Mouse (Mus musculus) heart, embryonic 16.5 days (tissue): ENCODE results near the gene Tbl1xr1. TPM values are rescaled to one million over a fixed set of nuclear protein-coding genes. Genes with fewer than 3 reads are reported as not detected.
A peak's percentile ranks its signal among the peaks of the same experiment; 100 is the strongest.

Experiments used
- ATAC-seq: fragments of 200-750 bp; cut with Nextera tagmentation; replicated peaks from 2 replicates; pipeline ENCODE4 v1.8.0; 2017; ENCODE audit warnings: moderate number of reproducible peaks; ENCODE audit not compliant: insufficient read depth, low FRiP score; ENCODE audit errors: extremely low read depth
- H3K27ac ChIP-seq: fragments of 300-500 bp; sonication (generic); 2 replicates; pipeline ENCODE4 v1.5.1; 2014; ENCODE audit warnings: mild to moderate bottlenecking, low read length, control low read depth, moderate library complexity
- H3K27me3 ChIP-seq: fragments of 300-500 bp; sonication (generic); 2 replicates; pipeline ENCODE4 v1.6.1; 2014; ENCODE audit warnings: low read length, mixed read lengths; ENCODE audit not compliant: control insufficient read depth, insufficient read depth
- H3K36me3 ChIP-seq: fragments of 300-500 bp; sonication (generic); 2 replicates; pipeline ENCODE4 v1.6.1; 2014; ENCODE audit not compliant: control insufficient read depth, insufficient read depth
- H3K4me1 ChIP-seq: fragments of 300-500 bp; sonication (generic); 2 replicates; pipeline ENCODE4 v1.6.1; 2014; ENCODE audit warnings: low read length, mixed read lengths; ENCODE audit not compliant: control insufficient read depth, insufficient read depth
- H3K4me2 ChIP-seq: fragments of 300-500 bp; sonication (generic); 2 replicates; pipeline ENCODE4 v1.6.1; 2014; ENCODE audit warnings: low read depth, mild to moderate bottlenecking, control low read depth, low read length
- H3K4me3 ChIP-seq: fragments of 300-500 bp; sonication (generic); 2 replicates; pipeline ENCODE4 v1.5.1; 2014; ENCODE audit warnings: mild to moderate bottlenecking, control low read depth, low read length
- H3K9ac ChIP-seq: fragments of 300-500 bp; sonication (generic); 2 replicates; pipeline ENCODE4 v1.6.1; 2014; ENCODE audit warnings: low read length, control low read depth
- H3K9me3 ChIP-seq: fragments of 300-500 bp; sonication (generic); replicated peaks from 2 replicates; pipeline ENCODE4 v1.6.1; 2016; ENCODE audit warnings: low read length; ENCODE audit not compliant: control insufficient read depth
- WGBS: fragments of 180-500 bp; shearing (Covaris S2); extraction: QIAGEN DNeasy Blood & Tissue Kit; methylation state at CpG from one replicate; pipeline ENCODE4 v1.1.7; 2014; 5-methylcytosine and 5-hydroxymethylcytosine counted together
- polyA plus RNA-seq: library from polyadenylated mRNA; unstranded; fragments of >200 nt; fragmentation: Nextera tagmentation; extraction: Ambion mirVana; gene quantifications from 2 replicates; pipeline ENCODE4 v1.2.1, GENCODE M21; 2015

Gene Tbl1xr1
- polyA plus RNA-seq, 1 experiment from 2014 or later: 12.9 TPM

- H3K36me3 ChIP-seq: peaks cover 30% of the 10 kb centered on the region
- H3K9ac ChIP-seq: no peak overlapping the region
- no peak overlapping the region for H3K27ac ChIP-seq
- no peak overlapping the region for H3K4me3 ChIP-seq
- H3K4me1 ChIP-seq: no peaks in the 10 kb centered on the region
- no peak for ATAC-seq
- H3K4me2 ChIP-seq: no peak overlapping the region
- H3K27me3 ChIP-seq: no peaks in the 10 kb centered on the region
- 76% methylated on average over 7 of the region's 7 CpGs for WGBS
- no peaks in the 10 kb centered on the region for H3K9me3 ChIP-seq
Measured at GRCm38 (mm10) chr3:22194185-22194856, 117.9 kb downstream of the Tbl1xr1 start.

- 81% methylated on average over 1 of the region's 1 CpGs for WGBS
- H3K9ac ChIP-seq: no peak overlapping the region
- no peak overlapping the region for H3K27ac ChIP-seq
- no peak for ATAC-seq
- H3K4me2 ChIP-seq: no peak overlapping the region
- H3K4me1 ChIP-seq: no peaks in the 10 kb centered on the region
- H3K9me3 ChIP-seq: no peaks in the 10 kb centered on the region
- peaks cover 35% of the 10 kb centered on the region for H3K36me3 ChIP-seq
- no peak overlapping the region for H3K4me3 ChIP-seq
- no peaks in the 10 kb centered on the region for H3K27me3 ChIP-seq
Measured at GRCm38 (mm10) chr3:22198802-22199201, 122.3 kb downstream of the Tbl1xr1 start.

DNA sequence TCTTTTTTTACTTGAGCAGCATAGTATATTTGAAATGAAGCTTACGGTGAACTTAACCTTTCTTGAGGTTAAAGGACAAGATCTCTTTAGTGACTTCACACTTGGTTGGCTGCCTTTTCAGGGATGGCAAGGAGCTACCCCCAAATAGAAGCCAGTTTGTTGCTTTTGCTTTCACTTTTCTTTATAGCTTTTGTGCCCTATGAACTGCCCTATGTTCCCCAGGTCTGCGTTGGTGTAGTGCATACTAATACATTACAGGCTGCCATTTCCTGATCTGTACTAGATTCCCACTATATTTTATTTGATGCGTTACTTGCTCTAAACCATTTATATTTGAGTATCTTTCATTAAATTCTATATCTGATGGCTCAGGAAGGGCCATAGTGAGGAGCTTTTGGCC is 127.7 kb downstream of the Tbl1xr1 start:
- WGBS: 97% methylated on average over 3 of the region's 3 CpGs
- Histone ChIP-seq H3K9ac (no peak overlapping the region), H3K9me3 (no peaks in the 10 kb centered on the region), H3K4me2 (no peak overlapping the region), H3K27ac (no peak overlapping the region), H3K36me3 (peaks cover 28% of the 10 kb centered on the region), H3K4me3 (no peak overlapping the region), H3K27me3 (no peaks in the 10 kb centered on the region), H3K4me1 (no peaks in the 10 kb centered on the region)
- ATAC-seq: no peak

DNA sequence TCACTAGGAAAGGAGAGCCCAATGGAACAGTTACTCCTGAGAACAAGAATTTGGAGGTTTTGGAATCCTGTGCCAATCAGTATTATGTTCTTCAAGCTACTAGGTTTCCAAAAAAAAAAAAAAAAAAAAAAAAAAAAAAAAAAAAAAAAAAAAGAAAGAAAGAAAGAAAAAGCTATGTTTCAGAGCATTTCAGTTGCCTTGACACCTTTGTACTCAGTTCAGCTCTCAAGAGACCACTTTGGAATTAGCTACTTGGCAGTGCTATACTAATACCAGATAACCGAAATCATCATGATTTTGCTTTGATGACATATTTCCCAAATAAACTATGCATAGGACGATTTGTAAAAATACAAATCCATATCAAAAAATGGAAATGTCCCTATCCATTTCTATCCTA is 145.1 kb downstream of the Tbl1xr1 start:
- Histone ChIP-seq H3K36me3 (peaks cover 7% of the 10 kb centered on the region; the same call in 1 of the 2 replicates), H3K9ac (no peak overlapping the region), H3K4me1 (no peaks in the 10 kb centered on the region; the same call in 1 of the 2 replicates), H3K27ac (no peak overlapping the region), H3K4me3 (no peak overlapping the region), H3K4me2 (no peak overlapping the region), H3K9me3 (peaks cover 5% of the 10 kb centered on the region; the same call in 1 of the 2 replicates), H3K27me3 (no peaks in the 10 kb centered on the region)
- 74% methylated on average over 2 of the region's 2 CpGs for WGBS
- no peak for ATAC-seq

DNA sequence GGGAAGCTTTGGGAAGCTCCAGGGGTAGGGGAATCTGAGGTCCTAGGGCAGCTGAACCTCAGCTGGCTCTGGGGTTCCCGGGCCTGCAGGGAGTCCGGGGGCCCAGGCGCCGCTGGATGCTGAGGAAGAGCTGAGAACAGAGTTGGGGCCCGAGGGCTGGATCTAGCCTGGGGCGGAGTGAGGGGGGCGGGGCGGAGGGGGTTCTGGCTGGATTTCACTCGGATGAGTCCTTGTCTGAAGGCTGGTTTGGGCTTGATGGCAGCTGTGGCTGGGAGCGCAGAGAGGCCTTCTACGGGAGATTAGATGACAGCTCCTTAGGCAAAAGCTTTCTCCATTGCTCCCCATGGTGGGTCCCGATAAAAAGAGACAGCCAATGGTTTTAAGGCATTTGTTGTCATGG is 145.9 kb downstream of the Tbl1xr1 start:
- no peak overlapping the region for H3K4me3 ChIP-seq
- H3K4me1 ChIP-seq: no peaks in the 10 kb centered on the region; the same call in 1 of the 2 replicates
- peaks cover 5% of the 10 kb centered on the region; the same call in 1 of the 2 replicates for H3K9me3 ChIP-seq
- ATAC-seq: no peak
- H3K9ac ChIP-seq: no peak overlapping the region
- no peaks in the 10 kb centered on the region for H3K27me3 ChIP-seq
- 34% methylated on average over 12 of the region's 12 CpGs for WGBS
- peaks cover 7% of the 10 kb centered on the region; the same call in 1 of the 2 replicates for H3K36me3 ChIP-seq
- no peak overlapping the region for H3K27ac ChIP-seq
- peak overlapping the region; percentile 18; the same call in 1 of the 2 replicates for H3K4me2 ChIP-seq

DNA sequence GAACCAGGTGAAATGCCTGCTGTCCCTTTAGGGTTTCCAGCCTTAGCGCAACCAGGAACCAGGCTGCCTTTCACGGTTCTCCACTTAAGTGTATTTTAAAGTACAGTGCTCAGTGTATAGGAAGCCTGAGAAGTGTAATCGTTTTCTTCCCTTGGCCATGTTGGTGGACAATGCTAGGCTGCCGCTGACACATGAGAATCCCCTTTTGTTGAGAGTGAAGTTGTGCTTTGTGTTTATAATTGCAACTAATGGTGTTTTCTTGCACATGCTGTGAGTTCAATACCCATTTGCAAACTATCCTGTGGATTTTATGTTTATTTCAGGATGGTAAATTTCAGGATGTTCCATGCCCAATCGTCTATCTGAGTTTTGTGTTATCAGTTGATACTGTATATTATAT is 146.6 kb downstream of the Tbl1xr1 start:
- Histone ChIP-seq H3K4me1 (no peaks in the 10 kb centered on the region; the same call in 1 of the 2 replicates), H3K9ac (no peak overlapping the region), H3K27me3 (no peaks in the 10 kb centered on the region), H3K27ac (no peak overlapping the region), H3K9me3 (peaks cover 5% of the 10 kb centered on the region; the same call in 1 of the 2 replicates), H3K4me2 (no peak overlapping the region), H3K36me3 (peaks cover 7% of the 10 kb centered on the region; the same call in 1 of the 2 replicates), H3K4me3 (no peak overlapping the region)
- WGBS: 89% methylated on average over 5 of the region's 5 CpGs
- ATAC-seq: no peak

DNA sequence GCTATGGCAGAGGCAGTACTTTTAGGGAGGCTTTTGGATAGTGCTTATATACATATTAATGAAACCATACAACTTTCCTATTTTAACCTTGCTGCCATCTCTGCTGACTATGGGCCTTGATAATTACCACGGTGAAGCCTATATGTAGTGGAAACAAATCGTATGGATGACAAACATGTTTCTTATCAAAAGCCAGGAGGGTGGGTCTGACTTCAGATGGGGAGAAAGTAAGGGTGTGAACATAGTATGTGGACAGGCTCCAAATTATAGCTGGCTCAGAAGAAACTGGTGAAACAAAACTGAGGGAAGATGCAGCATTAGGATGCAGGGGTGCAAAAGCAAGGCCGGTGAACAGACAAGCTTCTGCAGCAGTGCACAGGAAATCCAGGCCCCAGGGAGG is 151.6 kb downstream of the Tbl1xr1 start:
- H3K4me3 ChIP-seq: no peak overlapping the region
- no peaks in the 10 kb centered on the region for H3K36me3 ChIP-seq
- ATAC-seq: no peak
- no peak overlapping the region for H3K27ac ChIP-seq
- H3K9me3 ChIP-seq: no peaks in the 10 kb centered on the region
- H3K27me3 ChIP-seq: no peaks in the 10 kb centered on the region
- H3K4me1 ChIP-seq: no peaks in the 10 kb centered on the region
- 64% methylated on average over 3 of the region's 3 CpGs for WGBS
- no peak overlapping the region for H3K9ac ChIP-seq
- H3K4me2 ChIP-seq: no peak overlapping the region

GRCm38 (mm10) chr3:22230635-22231034 is 154.2 kb downstream of the Tbl1xr1 start:
- Histone ChIP-seq H3K9me3 (no peaks in the 10 kb centered on the region), H3K4me1 (no peaks in the 10 kb centered on the region), H3K36me3 (no peaks in the 10 kb centered on the region), H3K4me2 (no peak overlapping the region), H3K4me3 (no peak overlapping the region), H3K27me3 (no peaks in the 10 kb centered on the region), H3K27ac (no peak overlapping the region), H3K9ac (no peak overlapping the region)
- 45% methylated on average over 3 of the region's 3 CpGs for WGBS
- ATAC-seq: no peak

GRCm38 (mm10) chr3:22238106-22238900 is 161.9 kb downstream of the Tbl1xr1 start:
- Histone ChIP-seq H3K4me2 (no peak overlapping the region), H3K4me3 (no peak overlapping the region), H3K9me3 (0 out of 2 replicates have a peak, but pooled peaks cover 3% of the 10 kb centered on the region), H3K4me1 (no peaks in the 10 kb centered on the region), H3K9ac (no peak overlapping the region), H3K27me3 (no peaks in the 10 kb centered on the region), H3K27ac (no peak overlapping the region), H3K36me3 (no peaks in the 10 kb centered on the region)
- ATAC-seq: no peak
- WGBS: 73% methylated on average over 16 of the region's 16 CpGs
